Mouse (Mus musculus): ENCODE data around the gene Psat1.

Gene Psat1

DNA sequence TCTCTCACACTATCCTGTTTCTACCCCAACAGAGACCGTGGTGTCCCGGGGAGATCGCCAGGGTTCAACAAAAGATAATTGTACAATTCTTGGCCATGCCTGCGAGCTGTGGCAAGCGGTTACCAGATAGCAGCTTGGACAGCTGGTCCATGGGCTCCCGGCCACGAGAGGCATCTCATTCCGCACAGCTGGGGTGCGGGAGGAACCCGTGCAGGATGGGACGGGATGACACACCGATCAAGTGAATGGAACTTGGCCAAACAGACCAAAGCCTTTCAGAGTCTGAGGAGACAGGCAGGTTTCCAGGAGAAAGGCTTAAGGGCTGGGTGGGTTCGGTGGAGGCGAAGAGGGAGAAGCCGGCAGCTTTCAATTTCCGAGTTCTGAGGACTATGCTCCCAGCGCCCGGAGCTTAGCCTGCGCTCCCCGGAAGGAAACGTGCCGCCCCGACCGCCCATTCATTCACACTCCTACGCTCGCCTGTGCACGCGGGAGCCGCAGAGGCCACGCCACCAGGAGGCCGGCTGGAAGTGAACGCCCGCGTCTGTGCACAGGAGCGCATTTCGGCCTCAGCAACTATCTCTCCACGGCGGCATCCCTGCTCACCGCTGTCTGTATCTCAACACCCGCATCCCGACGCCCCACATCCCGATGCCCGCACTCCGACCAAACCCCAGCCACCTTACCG, 22.8 kb downstream of the Psat1 start:
- DNase-seq: peak; percentile 58

DNA sequence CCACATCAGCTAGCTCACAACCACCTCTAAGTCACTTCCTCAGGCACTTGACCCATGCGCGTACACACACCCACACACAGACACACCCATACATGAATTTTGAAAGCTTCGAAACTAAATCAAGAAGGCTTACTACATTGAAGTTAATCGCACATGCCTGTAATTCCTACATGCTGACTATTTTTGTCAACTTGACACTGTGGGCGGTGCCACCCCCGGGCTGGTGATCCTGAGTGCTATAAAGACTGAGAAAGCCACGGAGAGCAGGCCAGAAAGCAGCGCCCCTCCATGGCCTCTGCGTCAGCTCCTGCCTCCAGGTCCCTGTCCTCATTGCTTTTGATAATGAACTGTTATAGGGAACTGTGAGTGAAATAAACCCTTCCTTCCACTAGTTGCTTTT, 23.7 kb downstream of the Psat1 start:
- no peak for DNase-seq

DNA sequence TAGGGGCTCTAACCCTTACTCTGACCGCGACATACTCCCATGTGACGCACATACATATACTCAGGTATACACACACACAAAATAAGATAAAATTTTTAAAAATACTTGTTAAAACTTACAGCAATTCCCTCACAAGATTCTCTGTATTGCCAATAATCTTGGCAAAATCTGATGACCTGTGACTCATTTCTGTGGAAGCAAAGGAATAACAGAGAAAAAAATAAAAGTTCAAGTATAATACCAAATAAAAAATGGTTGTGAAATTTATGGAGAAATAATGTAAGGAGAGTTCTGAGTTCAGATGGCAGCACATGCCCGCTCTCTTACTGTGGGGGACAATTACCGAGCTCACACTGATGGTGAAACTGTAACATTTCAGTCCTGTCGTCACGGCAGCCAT, 27.8 kb downstream of the Psat1 start:
- no peak for DNase-seq

DNA sequence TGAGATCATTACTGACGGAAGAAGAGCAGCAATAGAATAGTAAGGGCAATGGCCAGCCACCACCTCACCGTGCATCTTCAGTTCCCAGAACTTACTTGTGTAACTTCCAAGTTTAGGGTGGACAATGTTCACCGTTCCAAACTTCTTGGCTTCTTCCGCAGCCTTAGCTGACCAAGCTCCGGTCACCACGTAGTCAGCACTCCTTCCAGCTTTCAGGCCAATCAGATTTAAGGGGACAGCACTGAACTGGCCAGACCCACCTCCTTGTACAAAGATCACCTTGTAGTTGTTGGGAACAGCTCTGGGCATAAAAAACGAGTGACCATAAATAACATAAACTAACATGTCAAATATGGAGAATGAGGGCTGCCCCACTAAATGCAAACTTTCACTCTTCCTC, 29.0 kb downstream of the Psat1 start:
- no peak for DNase-seq

DNA sequence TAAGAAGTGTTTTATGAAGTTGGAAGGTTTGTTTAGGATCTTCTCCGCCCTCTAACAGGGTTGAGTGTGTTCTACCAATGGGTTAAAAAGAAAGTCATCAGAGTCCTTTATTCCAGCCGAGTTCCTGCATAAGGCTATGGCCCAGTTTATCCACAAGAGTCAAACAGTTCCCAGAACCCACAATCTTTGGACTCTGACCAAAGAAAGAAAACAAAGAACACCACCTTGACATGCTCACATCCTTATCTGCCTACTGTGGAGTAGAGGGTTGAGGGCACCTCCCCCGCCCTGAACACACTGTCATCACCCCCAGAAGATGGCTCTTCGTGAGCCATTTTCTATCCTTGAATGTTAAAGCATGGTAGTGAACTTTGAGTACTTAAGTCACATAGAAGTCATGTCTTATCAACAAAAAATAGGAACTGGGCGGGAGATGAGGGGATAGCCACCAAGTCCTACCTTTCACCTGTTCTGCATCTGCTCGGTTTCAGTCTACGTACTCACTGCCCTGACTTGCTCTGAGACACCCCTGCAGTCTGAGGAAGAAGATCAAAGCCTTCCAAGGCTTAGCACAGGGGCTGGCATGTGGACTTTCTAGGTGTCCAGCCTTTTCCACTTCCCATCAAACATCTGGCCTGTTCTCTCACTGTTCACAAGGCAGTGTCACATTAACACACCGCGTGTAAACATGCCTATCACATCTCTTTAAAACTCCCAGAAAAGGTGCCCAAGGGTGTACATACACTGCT, 33.7 kb downstream of the Psat1 start:
- no peak for DNase-seq

DNA sequence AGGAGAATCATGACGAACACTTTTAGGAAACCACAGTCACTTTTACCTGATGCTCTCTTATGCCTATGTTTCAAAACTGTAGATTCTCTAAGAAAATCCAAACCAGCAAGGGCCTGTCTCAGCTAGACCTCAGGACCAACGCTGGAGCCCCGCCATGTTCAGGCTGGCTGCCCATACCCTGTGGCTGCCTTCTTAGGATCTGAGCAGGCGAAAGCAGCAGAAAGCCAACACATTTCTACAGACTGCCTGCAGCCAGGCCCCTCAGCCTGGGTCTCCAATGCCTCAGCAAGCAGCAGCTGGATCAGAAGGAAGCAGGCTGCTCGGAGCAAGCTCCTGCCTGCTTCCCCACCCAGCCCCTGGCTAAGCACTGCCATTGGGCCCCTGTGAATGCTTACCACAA, 35.7 kb downstream of the Psat1 start:
- DNase-seq: no peak

DNA sequence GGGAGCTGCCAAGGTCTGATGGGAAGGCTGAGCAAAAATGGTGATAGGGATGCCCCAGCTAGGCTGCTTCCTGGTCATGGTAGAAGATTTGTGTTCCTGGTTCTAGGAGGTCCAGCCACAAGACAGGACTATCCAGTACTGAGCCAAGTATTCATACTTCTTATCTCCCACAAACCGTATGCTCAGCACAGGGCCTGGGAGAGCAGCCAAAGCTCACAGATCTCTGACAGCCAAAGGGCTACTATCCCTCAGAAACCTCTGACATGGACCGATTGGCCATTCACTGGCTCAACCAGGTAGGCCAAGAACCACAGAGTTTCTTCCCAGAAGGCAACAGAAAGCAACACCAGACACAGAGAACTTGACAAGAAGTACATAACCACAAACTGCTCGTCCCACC, 36.1 kb downstream of the Psat1 start:
- no peak for DNase-seq

DNA sequence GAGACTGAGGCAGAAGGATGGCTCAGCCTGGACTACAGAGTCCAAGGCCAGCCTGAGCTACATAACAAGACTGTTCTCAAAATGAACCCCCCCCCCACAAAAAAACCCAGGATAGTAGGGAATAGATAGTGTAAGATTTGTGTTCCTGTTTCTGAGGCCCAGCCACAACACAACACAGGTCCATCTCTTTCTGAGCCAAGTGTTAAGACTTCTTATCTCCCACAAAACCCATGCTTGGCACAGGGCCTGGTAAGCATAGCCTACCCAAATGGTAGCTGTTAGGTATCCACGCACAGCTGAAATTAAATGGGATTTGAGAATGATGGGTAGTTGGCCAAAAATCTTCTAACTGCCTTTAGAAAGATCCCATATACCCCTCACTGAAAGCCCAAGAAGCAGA, 36.6 kb downstream of the Psat1 start:
- no peak for DNase-seq

DNA sequence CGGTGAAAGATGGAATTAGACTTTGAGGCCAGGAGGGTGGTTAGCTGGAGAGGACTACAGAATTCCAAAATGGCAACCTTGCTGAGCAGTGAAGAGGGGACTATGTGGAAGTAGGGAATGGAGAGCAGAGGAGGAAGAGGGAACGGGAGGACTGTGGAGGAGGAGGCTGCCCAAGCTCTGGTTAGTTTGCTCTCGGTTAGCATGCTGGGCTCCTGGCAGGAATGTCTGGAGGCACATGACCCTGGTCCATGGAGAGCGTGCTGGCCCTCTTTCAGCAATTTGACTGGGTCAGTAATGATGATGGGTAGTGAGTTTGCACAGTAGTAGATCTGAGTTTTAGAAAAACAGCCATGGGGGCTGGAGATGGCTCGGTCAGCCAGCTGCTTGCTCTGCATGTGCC, 39.1 kb downstream of the Psat1 start:
- DNase-seq: no peak

DNA sequence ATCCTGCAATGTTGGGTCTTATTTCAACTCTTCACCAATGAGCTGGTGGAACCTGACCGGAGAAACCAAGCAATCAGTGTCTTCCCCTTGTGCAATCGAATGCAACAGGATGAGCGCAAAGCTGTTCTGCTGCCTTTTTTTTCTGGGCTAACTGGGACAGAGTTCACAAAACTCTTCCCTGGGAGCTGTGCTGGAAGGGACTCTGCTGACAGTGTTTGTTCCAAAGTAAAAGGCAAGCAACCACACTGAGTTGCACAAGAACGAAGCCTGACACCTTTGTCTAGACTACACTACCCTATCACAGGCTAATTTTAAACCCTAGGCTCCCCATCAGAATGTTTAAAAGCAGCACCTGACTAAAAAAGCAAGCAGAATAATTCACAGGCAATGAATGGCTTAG, 42.4 kb downstream of the Psat1 start:
- no peak for DNase-seq

DNA sequence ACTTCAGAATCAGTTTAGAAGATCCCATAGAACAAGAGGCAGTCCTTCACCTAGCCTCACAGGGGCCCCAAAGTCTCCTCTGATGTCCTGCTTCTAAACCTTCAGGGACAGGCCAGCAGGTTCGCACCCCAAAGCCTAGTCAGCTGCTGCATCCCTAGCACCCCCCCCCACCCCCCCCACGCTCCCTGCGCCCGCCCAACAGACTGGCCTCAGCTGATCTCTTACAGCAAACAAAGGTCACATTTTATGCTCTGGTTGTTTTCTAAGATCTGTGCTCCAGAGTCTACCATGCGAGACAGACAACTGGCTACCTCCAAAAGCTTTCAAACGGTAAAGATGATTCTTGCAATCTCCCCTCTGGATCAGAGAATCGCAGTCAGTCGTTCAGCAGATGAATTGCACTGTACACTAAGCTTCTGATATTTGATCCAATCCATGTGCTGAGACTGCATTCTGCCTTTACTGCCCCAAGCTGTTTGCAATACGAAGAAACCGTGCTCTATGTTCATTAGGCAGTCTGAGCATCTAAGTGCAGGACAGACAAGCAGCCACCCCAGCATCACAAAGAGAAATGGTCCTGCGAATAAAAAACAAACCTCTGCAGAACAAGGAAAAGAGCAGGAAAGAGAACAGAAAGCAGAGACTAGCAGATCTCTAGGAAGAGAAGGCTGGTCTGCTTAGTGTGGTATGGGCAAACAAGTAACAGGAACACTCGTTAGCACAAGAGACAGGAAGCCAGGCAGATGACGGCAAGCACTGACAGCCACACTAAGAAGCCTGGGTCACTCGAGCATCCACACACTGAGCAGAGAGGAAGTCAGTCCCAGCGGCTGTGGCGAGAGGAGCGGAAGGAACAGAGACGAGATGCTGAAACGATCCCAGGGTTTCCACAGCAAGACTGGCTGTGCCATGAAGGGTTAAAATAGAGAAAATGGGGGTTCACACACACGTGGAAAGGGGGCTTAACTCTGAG, 43.3 kb downstream of the Psat1 start:
- no peak for DNase-seq

DNA sequence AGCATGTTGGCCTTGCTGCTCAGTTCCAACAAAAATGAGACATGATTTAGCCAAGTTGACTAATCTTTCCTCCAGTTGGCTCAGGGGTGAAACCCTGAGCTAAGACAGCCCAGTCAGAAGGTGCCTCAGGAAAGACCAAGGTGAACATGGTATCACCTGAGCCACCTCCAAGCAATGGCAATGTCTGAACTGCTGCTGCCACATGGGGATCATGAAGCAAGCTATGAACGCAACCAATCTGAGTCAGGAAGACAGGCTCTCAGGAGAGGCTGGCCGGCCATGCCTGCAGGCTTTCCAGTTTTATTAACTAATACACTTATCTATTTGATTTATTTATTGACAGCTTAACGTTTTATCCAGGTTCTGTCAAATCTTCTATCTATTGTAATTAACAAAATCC, 51.5 kb downstream of the Psat1 start:
- no peak for DNase-seq

DNA sequence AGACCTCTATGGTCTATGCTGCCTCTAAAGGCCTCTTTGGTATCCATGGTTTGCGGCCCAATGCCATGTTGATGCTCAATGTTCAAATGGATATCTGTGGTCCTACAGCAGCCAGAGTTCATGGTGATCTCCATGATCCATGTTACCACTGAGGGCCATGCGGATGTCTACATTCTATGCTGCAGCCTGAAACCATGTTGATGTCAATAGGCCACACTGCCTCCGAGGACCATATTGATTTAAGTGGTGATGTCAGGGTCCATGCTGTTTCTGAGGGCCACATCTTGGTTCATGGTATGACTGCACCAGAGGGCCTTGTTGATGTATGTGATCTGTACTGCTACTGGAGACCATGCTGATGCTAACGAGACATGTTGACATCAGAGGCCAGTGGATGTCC, 55.0 kb downstream of the Psat1 start:
- DNase-seq: no peak

DNA sequence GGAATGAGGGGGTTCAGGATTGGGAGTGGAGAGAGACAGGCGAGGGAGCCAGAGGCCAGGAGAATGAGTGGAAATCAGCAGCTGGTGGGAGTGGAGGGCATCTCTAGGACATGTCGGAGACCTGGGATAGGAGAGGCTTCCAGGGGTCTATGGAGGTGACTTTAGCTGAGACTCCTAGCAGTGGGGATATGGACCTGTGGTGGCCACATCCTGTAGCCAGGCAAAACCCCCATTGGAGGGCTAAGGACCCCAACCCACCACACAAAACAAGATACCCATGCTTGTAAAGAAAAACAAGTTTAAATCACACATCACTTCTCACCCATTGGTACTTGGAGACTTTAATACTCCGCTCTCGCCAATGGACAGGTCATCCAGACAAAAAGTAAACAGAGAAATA, 58.7 kb downstream of the Psat1 start:
- no peak for DNase-seq

DNA sequence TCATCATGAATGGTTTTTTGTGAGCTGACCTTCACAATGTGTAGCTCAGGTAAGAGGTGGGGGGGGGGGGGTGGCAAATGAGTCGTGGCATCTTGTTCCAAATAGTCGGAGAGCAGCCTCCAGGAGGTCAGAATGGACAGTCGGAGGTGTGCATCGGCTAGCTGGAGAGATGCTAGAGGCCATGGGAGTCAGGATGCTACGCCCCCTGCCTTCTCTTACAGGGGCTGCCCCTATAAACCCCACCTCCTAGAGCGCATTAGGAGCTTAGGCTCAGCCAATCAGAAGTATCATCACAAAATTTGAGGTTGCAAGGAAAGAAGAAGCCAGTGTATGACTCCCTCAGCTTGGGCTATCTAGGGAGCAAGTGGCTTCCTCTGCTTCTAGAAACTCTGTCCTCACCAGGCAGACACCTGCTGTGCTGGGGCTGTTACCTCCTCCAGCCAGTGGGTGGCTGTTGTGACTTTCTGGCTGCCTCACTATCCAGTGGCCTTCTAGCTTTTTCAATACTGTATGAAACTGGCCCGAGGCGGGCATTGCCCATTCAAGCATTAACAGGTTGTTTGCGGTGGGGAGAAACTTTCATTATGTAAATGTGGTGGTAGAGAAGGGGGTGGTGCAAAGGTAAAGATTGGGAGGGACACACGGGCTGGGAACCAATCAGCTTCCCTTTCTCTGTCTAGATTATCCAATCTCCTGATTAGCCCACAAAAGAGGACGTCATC, 64.3 kb downstream of the Psat1 start:
- no peak for DNase-seq

DNA sequence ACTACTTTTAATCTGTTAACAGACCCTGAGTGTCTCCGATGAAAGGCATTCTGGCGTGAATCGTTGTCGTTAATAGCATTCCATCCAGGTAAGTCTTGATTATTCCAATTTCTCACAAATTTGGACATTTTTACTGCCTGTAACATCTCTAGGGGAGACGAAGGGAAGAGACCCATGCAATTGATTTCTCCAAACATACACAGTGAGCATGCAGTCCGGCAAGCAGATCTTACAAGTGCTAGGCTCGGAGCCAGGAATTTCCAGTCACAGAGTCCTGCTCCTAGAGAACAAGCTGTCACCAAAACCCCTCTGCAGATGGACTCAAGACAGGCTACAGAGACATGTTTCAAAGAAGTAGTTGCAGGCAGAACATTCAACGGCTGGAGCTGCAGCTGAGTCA, 66.4 kb downstream of the Psat1 start:
- no peak for DNase-seq

DNA sequence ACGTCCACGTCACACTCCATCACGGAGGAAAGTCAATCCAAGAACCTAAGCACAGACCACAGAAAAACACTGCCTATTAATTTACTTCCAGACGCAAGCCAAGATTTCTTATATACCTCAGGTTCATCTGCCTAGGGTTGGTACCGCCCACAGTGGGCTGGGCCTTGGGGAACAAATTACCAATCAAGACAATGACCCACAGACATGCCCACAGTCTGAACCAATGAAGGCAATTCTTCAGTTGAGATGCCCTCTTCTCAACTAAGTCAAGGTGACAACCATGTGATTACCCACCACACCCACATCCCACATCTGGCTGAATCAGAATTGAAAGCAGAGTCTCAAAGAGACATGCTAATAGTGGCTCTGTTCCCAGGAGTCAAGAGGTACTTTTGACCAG, 67.9 kb downstream of the Psat1 start:
- DNase-seq: no peak

DNA sequence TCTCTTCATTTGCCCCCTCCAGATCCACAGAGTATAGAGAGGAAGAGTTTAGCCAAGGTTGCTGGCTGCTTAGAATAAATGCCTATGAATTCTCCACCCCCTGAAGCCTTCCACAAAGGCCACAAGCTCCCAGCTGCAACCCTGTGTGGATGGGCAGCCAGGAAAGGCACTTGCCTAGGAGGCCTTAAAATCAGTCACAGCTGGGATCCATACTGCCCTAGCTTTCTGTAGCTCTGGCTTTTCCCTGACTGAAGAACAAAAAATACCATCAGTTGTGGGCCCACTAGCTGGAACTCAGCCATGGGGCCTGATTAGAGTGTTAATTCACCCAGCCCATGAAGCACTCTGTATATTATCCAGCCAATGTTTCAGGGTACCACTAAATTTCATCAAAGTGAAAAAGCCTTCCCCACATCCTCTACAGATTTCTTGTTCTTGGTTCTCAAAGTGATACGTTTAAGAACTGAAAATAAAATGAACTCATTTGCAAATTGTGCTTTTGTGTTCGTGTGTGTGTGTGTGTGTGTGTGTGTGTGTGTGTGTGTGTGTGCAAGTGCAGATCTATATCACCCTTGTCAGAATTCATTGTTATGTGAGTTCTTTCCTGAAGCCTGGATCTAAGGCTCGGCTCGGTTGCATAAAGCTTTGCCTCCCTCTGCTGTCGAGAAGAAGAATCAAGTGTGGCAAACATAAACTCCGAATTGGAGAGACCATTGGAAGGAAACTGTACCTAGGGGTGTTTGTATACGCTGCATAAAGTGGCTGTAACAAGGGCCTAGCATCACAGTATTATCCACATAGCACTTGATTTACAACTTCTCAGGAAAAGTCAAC, 78.1 kb downstream of the Psat1 start:
- peak; percentile 21 for DNase-seq

DNA sequence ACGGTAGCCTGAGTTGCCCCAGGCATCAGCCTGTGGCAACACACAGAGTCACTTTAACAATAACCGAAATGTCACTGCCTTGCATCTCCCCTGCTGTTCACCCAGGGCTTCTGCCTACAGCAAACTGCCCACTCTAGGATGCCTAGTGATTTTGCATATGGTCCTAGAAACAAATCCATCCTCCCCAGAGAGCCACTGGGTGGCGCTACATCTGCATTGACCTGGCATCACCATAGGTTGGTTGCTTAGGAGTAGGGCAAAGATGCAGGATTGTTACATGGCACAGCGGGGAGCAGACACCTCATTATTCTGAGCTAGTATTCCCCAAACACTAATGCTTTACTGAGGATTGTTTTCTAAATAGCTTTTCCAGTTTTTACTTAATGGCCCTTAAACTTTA, 80.3 kb downstream of the Psat1 start:
- no peak for DNase-seq

DNA sequence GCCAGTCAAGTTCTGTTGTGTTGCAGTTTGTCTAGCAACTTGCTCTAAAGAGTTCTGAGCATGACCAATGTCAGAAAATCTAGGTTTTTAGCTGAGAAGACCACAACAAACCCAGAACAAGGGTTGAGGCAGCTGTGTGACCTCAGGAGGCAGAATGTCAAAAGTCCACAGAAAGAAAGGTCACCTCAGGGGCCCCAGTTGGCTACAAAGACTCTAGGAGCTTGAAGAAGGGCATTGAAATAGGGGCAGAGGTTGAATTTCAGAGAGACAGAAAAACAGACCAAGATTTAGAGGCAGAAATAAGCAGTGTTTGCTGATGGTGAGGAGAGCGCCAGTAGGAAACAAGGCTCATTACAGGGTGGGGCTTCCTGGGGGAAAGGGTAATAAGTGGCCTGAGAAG, 81.0 kb downstream of the Psat1 start:
- no peak for DNase-seq

DNA sequence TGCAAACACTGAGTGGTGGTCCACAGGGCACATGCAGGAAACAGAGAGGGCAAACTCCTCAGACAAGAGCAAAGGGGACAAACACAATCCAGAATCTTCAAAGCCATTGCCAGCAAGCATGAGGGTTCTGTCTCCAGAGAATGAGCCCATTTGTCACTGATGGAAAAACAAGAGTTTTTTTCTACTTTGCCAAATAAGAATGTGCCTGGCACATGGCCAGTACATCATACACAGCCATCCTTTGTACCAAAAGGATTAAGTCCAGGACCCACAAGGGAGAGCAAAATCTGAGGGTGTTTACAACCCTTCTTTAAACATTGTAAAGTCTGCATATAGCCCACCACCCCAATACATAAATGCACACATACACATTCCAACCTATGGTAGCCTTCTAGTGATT, 81.7 kb downstream of the Psat1 start:
- DNase-seq: no peak

DNA sequence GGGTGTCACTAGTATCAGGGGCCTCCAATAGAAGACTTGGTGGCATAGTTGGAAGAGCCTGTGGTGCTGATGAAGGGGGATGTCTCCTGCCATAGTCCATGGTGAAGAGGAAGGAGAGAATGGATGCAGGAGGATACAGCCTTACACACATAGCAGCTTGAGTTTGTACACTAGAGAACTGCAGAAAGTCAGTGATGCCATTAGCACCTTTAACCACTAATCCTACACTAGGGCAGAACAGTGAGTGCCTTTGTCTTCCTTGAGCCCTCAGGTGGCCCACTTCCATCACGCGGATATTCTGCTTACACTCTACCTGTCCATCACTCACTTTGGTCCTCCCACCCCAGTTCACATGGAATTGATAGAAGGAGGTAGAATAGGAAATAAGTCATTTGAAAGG, 83.0 kb downstream of the Psat1 start:
- no peak for DNase-seq
